ENCODE assay signal across 8 mouse cellular contexts in the genomic region with DNA sequence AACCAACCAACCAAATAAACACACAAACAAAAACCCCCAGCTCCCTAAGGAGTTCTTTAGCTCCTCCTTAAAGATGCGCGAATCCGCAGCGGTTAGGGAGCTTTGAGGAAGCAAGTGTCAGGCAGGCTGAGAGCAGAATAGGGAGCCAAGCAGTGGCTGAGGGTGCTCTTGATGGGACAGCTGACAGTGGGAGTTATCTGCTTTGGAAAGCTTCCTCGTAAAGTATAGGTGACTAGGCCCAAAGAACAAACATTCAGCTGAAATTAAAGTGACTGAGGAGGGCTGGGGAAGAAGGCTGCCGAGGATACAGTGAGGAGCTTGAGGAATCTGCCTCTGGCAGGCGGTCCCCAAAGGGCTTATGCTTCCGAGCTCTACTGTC. TPM values are rescaled to one million over a fixed set of nuclear protein-coding genes. Genes with fewer than 3 reads are reported as not detected.
DNase-seq lines count a peak whose midpoint lies in the region; ATAC-seq and TF ChIP-seq lines count a peak whose summit lies in the region.

No protein-coding gene starts in this region.

- 25% methylated on average over 8 of the region's 8 CpGs for WGBS in spleen, adult 2 months
- WGBS in heart, postnatal 0 days: 11% methylated on average over 8 of the region's 8 CpGs
- 13% methylated on average over 8 of the region's 8 CpGs for WGBS in liver, embryonic 13.5 days (ENCODE audit: insufficient replicate concordance)
- WGBS in neural tube, embryonic 15.5 days: 29% methylated on average over 8 of the region's 8 CpGs

- H3K4me2 ChIP-seq in heart, postnatal 0 days (ENCODE audit: low read depth, low read length): peak overlapping the region; percentile 69
- peak overlapping the region; percentile 67 for H3K4me2 ChIP-seq in liver, embryonic 13.5 days
- H3K4me2 ChIP-seq in neural tube, embryonic 15.5 days: peak overlapping the region; percentile 59

- H3K27me3 ChIP-seq in spleen, adult 2 months (ENCODE audit: control insufficient read depth, insufficient read depth, low read length): no peaks in the 10 kb centered on the region
- peaks cover 4% of the 10 kb centered on the region; the same call in 1 of the 2 replicates for H3K27me3 ChIP-seq in heart, postnatal 0 days (ENCODE audit: control insufficient read depth, insufficient read depth, low read length)
- H3K27me3 ChIP-seq in liver, embryonic 13.5 days: peaks cover 26% of the 10 kb centered on the region
- peaks cover 19% of the 10 kb centered on the region; the same call in 1 of the 2 replicates for H3K27me3 ChIP-seq in neural tube, embryonic 15.5 days (replicated peaks)

- H3K36me3 ChIP-seq in spleen, adult 2 months (ENCODE audit: control insufficient read depth, insufficient read depth, low read length): no peaks in the 10 kb centered on the region
- no peaks in the 10 kb centered on the region for H3K36me3 ChIP-seq in heart, postnatal 0 days (replicated peaks; ENCODE audit: control insufficient read depth, insufficient read depth, low read length)
- no peaks in the 10 kb centered on the region for H3K36me3 ChIP-seq in liver, embryonic 13.5 days
- no peaks in the 10 kb centered on the region for H3K36me3 ChIP-seq in neural tube, embryonic 15.5 days

- no peak for TF ChIP-seq EP300 in heart, postnatal 0 days (IDR thresholded peaks at IDR 0.05; ENCODE audit: low read depth)

- peak; percentile 34; the same call in 1 of the 2 replicates for ATAC-seq in heart, postnatal 0 days (ENCODE audit: insufficient read depth, low read depth)
- no peak for ATAC-seq in liver, embryonic 13.5 days (ENCODE audit: low read depth)
- ATAC-seq in neural tube, embryonic 15.5 days (ENCODE audit: low FRiP score): peak; percentile 28; the same call in 1 of the 2 replicates
- ATAC-seq in inflammation-experienced regulatory T-cells, adult 6 months: no peak

- DNase-seq in cerebellum, adult 11 months: peak; percentile 8
- no peak for DNase-seq in cerebellum, postnatal 36 days
- peak; percentile 3 to 26 for DNase-seq in spleen, adult 2 months (ENCODE audit: low read depth in 1 of 2, low spot score in 2 of 2)
- no peak for DNase-seq in spleen, adult 12 weeks (ENCODE audit: low spot score)
- DNase-seq in heart, postnatal 0 days (ENCODE audit: low spot score): peak; percentile 22
- DNase-seq in liver, embryonic 13.5 days: no peak

- no peak for TF ChIP-seq CTCF in spleen, adult 2 months (IDR thresholded peaks at IDR 0.05; ENCODE audit: extremely low read depth, insufficient read depth, insufficient read length, insufficient replicate concordance)
- no peak for TF ChIP-seq CTCF in heart, postnatal 0 days (IDR thresholded peaks at IDR 0.05; ENCODE audit: low read depth)

- peak overlapping the region; percentile 69 for H3K4me3 ChIP-seq in spleen, adult 2 months (ENCODE audit: extremely low read depth, insufficient read depth, insufficient read length)
- peak overlapping the region; percentile 59 for H3K4me3 ChIP-seq in heart, postnatal 0 days (ENCODE audit: low read depth, low read length)
- peak overlapping the region; percentile 59 for H3K4me3 ChIP-seq in liver, embryonic 13.5 days (replicated peaks)
- peak overlapping the region; percentile 56 for H3K4me3 ChIP-seq in neural tube, embryonic 15.5 days (replicated peaks)

- TF ChIP-seq POLR2A in spleen, adult 2 months (IDR thresholded peaks at IDR 0.05; ENCODE audit: low read depth, low read length): no peak

- no peaks in the 10 kb centered on the region for H3K9me3 ChIP-seq in heart, postnatal 0 days (replicated peaks; ENCODE audit: control insufficient read depth, low read length)
- no peaks in the 10 kb centered on the region for H3K9me3 ChIP-seq in liver, embryonic 13.5 days (replicated peaks)
- H3K9me3 ChIP-seq in neural tube, embryonic 15.5 days (replicated peaks): no peaks in the 10 kb centered on the region

- no peaks in the 10 kb centered on the region; the same call in 1 of the 2 replicates for H3K4me1 ChIP-seq in spleen, adult 2 months (ENCODE audit: control insufficient read depth, insufficient read depth, insufficient read length)
- no peaks in the 10 kb centered on the region for H3K4me1 ChIP-seq in heart, postnatal 0 days (ENCODE audit: control insufficient read depth, insufficient read depth)
- H3K4me1 ChIP-seq in liver, embryonic 13.5 days (replicated peaks): no peaks in the 10 kb centered on the region
- H3K4me1 ChIP-seq in neural tube, embryonic 15.5 days: peaks cover 7% of the 10 kb centered on the region; the same call in 1 of the 2 replicates

- peak overlapping the region; percentile 58 for H3K9ac ChIP-seq in heart, postnatal 0 days (replicated peaks; ENCODE audit: low read depth, low read length)
- H3K9ac ChIP-seq in liver, embryonic 13.5 days: peak overlapping the region; percentile 53; the same call in 1 of the 2 replicates
- H3K9ac ChIP-seq in neural tube, embryonic 15.5 days (replicated peaks): peak overlapping the region; percentile 17; the same call in 1 of the 2 replicates

- H3K27ac ChIP-seq in spleen, adult 2 months (ENCODE audit: insufficient read depth, low read length): peak overlapping the region; percentile 62; the same call in 1 of the 2 replicates
- peak overlapping the region; percentile 83 for H3K27ac ChIP-seq in heart, postnatal 0 days (ENCODE audit: low read depth)
- H3K27ac ChIP-seq in liver, embryonic 13.5 days: no peak overlapping the region
- no peak overlapping the region for H3K27ac ChIP-seq in neural tube, embryonic 15.5 days (replicated peaks)

RNA-seq across cellular contexts. Expression of a gene that starts 0.5 kb away (rescaled TPM):
- polyA plus RNA-seq in spleen, adult 2 months (2012; rRNA removed): 3.4 and 3.5 TPM in 2 replicates
- 10.3 and 15.3 TPM in 2 replicates for total RNA-seq in heart, postnatal 0 days (2014; rRNA removed; ENCODE audit: low replicate concordance)
- polyA plus RNA-seq in heart, postnatal 0 days (2015; fragmentation: Nextera tagmentation; extraction: Ambion mirVana): 7.2 and 8.2 TPM in 2 replicates
- 1.0 and 1.1 TPM in 2 replicates for polyA plus RNA-seq in liver, embryonic 13.5 days (2015; fragmentation: Nextera tagmentation; extraction: Ambion mirVana)
- 9.1 and 9.7 TPM in 2 replicates for polyA plus RNA-seq in neural tube, embryonic 15.5 days (2015; fragmentation: Nextera tagmentation; extraction: Ambion mirVana)
- under 1 TPM in 1 of 3 experiments, not detected in 2; 0.09 TPM for polyA plus RNA-seq in inflammation-experienced regulatory T-cells, adult 6 months (2017; shearing (Covaris generic))

RNA-seq across cellular contexts. Expression of a gene that starts 42.2 kb away (rescaled TPM):
- not detected in 2 replicates for polyA plus RNA-seq in spleen, adult 2 months (2012; rRNA removed)
- not detected in 2 replicates for total RNA-seq in heart, postnatal 0 days (2014; rRNA removed; ENCODE audit: low replicate concordance)
- polyA plus RNA-seq in heart, postnatal 0 days (2015; fragmentation: Nextera tagmentation; extraction: Ambion mirVana): not detected in 2 replicates
- polyA plus RNA-seq in liver, embryonic 13.5 days (2015; fragmentation: Nextera tagmentation; extraction: Ambion mirVana): not detected in 2 replicates
- polyA plus RNA-seq in neural tube, embryonic 15.5 days (2015; fragmentation: Nextera tagmentation; extraction: Ambion mirVana): not detected in 2 replicates
- not detected for polyA plus RNA-seq in inflammation-experienced regulatory T-cells, adult 6 months (2017; shearing (Covaris generic))

Comparison
In these comparisons a context has a peak if more than half of its experiments do, and no peak if none do; other contexts are left out.
1. DNase-seq: peak in cerebellum, adult 11 months (single experiment), spleen, adult 2 months (2 of 2) and heart, postnatal 0 days (single experiment); none in cerebellum, postnatal 36 days (0 of 2), spleen, adult 12 weeks (single experiment) and liver, embryonic 13.5 days (single experiment).
2. H3K27ac ChIP-seq: peak in spleen, adult 2 months (single experiment) and heart, postnatal 0 days (single experiment); none in liver, embryonic 13.5 days (single experiment) and neural tube, embryonic 15.5 days (single experiment).
3. ATAC-seq: peak in heart, postnatal 0 days (single experiment) and neural tube, embryonic 15.5 days (single experiment); none in liver, embryonic 13.5 days (single experiment) and inflammation-experienced regulatory T-cells, adult 6 months (single experiment).
4. Peak in every context shown above with its lines, with median percentiles within 50 percentile points of each other: H3K4me3 ChIP-seq, H3K4me2 ChIP-seq and H3K9ac ChIP-seq.